Mouse (Mus musculus) lung, adult 2 months (tissue): Measurements from ENCODE around the gene Tut1.

Experiments used
- CTCF ChIP-seq: fragments of 200-500 bp; IDR thresholded peaks from 2 replicates; pipeline ENCODE4 v1.5.1; 2011; ENCODE audit warnings: mild to moderate bottlenecking, low read length, control low read depth; ENCODE audit not compliant: insufficient read depth
- POLR2A ChIP-seq: fragments of 200-500 bp; IDR thresholded peaks from 2 replicates; pipeline ENCODE4 v1.6.1; 2011; ENCODE audit warnings: low read depth, mild to moderate bottlenecking, control low read depth, low read length, borderline replicate concordance; ENCODE audit errors: extremely low read depth

- TF ChIP-seq CTCF (no peak), POLR2A (no peak)
Observed at GRCm38 (mm10) chr19:8944062-8944461, 9.6 kb upstream of the Tut1 start.
